Mouse (Mus musculus): ENCODE measurements at regions not wholly inside any gene's neighbourhood (a gene's known extent, or its start where the extent isn't known, plus 50 kb on each side); places are given as distances from the start of the nearest gene placed in this dataset.
A peak's percentile ranks its signal among the peaks of the same experiment; 100 is the strongest.

GRCm38 (mm10) chr11:44155591-44155990 lies 244.3 kb upstream of the Il12b start:
- DNase-seq = no peak
- intact Hi-C loops (cut with DNase I) = no loop called here

- intact Hi-C loops (cut with DNase I) = no loop called here
- DNase-seq = peak; percentile 18
Measured at GRCm38 (mm10) chr11:44156081-44156480, 243.8 kb upstream of the Il12b start.

GRCm38 (mm10) chr11:44156490-44157345 lies 243.1 kb upstream of the Il12b start:
- DNase-seq = no peak
- intact Hi-C loops (cut with DNase I) = no loop called here

- intact Hi-C loops (cut with DNase I) = no loop called here
Measured at GRCm38 (mm10) chr11:44158236-44158635, 241.6 kb upstream of the Il12b start.

GRCm38 (mm10) chr11:44161734-44162418 lies 238.0 kb upstream of the Il12b start:
- intact Hi-C loops (cut with DNase I) = no loop called here
- no peak for DNase-seq

More at GRCm38 (mm10) chr11:44158236-44158635, 241.6 kb upstream of the Il12b start:
- DNase-seq = no peak

GRCm38 (mm10) chr11:44163049-44163448 lies 236.8 kb upstream of the Il12b start:
- intact Hi-C loops (cut with DNase I) = no loop called here

GRCm38 (mm10) chr11:44163748-44164147 lies 236.1 kb upstream of the Il12b start:
- intact Hi-C loops (cut with DNase I) = no loop called here
- no peak for DNase-seq

More at GRCm38 (mm10) chr11:44163049-44163448, 236.8 kb upstream of the Il12b start:
- DNase-seq = no peak

GRCm38 (mm10) chr11:44164186-44164585 lies 235.7 kb upstream of the Il12b start:
- intact Hi-C loops (cut with DNase I) = no loop called here
- DNase-seq = no peak

- DNase-seq = peak; percentile 3 to 18
- intact Hi-C loops (cut with DNase I) = no loop called here
Measured at GRCm38 (mm10) chr11:44167724-44168500, 232.0 kb upstream of the Il12b start.

GRCm38 (mm10) chr11:44172478-44172877 lies 227.4 kb upstream of the Il12b start:
- intact Hi-C loops (cut with DNase I) = loop anchor here (5.0 kb wide), 2 partner anchors 65 to 160 kb away; no protein-coding TSS in a partner anchor
- peak in 1 of 2 experiments; percentile 23 for DNase-seq

GRCm38 (mm10) chr11:44173196-44173595 lies 226.7 kb upstream of the Il12b start:
- DNase-seq = no peak

GRCm38 (mm10) chr11:44174548-44174947 lies 225.3 kb upstream of the Il12b start:
- no peak for DNase-seq
- intact Hi-C loops (cut with DNase I) = loop anchor here (5.0 kb wide), 2 partner anchors 63 to 158 kb away; no protein-coding TSS in a partner anchor

More at GRCm38 (mm10) chr11:44173196-44173595, 226.7 kb upstream of the Il12b start:
- intact Hi-C loops (cut with DNase I) = loop anchor here (5.0 kb wide), 2 partner anchors 64 to 159 kb away; no protein-coding TSS in a partner anchor

GRCm38 (mm10) chr11:44179711-44180110 lies 220.2 kb upstream of the Il12b start:
- DNase-seq = no peak
- intact Hi-C loops (cut with DNase I) = no loop called here

- intact Hi-C loops (cut with DNase I) = no loop called here
- DNase-seq = no peak
Measured at GRCm38 (mm10) chr11:44183823-44184222, 216.0 kb upstream of the Il12b start.

GRCm38 (mm10) chr11:44185218-44185890 lies 214.5 kb upstream of the Il12b start:
- intact Hi-C loops (cut with DNase I) = no loop called here
- no peak for DNase-seq

- intact Hi-C loops (cut with DNase I) = no loop called here
- no peak for DNase-seq
Measured at GRCm38 (mm10) chr11:44188202-44188601, 211.7 kb upstream of the Il12b start.

GRCm38 (mm10) chr11:44193806-44194205 lies 206.1 kb upstream of the Il12b start:
- no peak for DNase-seq
- intact Hi-C loops (cut with DNase I) = no loop called here

GRCm38 (mm10) chr11:44202716-44203115 lies 197.1 kb upstream of the Il12b start:
- no peak for DNase-seq

GRCm38 (mm10) chr11:44204384-44204783 lies 195.5 kb upstream of the Il12b start:
- no peak for DNase-seq
- intact Hi-C loops (cut with DNase I) = no loop called here

More at GRCm38 (mm10) chr11:44202716-44203115, 197.1 kb upstream of the Il12b start:
- intact Hi-C loops (cut with DNase I) = no loop called here

- intact Hi-C loops (cut with DNase I) = no loop called here
- DNase-seq = no peak
Measured at GRCm38 (mm10) chr11:44206866-44207265, 193.0 kb upstream of the Il12b start.
